Mouse (Mus musculus): ENCODE measurements around the gene Spon2. TPM values are rescaled to one million over a fixed set of nuclear protein-coding genes. Genes with fewer than 3 reads are reported as not detected.
A peak's percentile ranks its signal among the peaks of the same experiment; 100 is the strongest.

The Spon2 gene
- total and polyA plus RNA-seq, 3 experiments, result 0.03 to 0.22 TPM; not detected in 1

GRCm38 (mm10) chr5:33239934-33240333 lies 21.7 kb upstream of the Spon2 start:
- Histone ChIP-seq H3K27me3 (ENCODE audit: insufficient read depth, low read length) (peaks cover 3% of the 10 kb centered on the region; the same call in 1 of the 2 replicates), H3K9me3 (replicated peaks) (no peaks in the 10 kb centered on the region), H3K4me1 (ENCODE audit: insufficient read depth, low read depth, low read length) (peaks cover 27% of the 10 kb centered on the region), H3K4me3 (ENCODE audit: low read depth, low read length) (no peak overlapping the region), H3K36me3 (replicated peaks) (peaks cover 24% of the 10 kb centered on the region)
- TF ChIP-seq TAL1 (conservative IDR thresholded peaks at IDR 0.05; ENCODE audit: low read depth, low read length) (no peak), GATA1 (IDR thresholded peaks at IDR 0.05; ENCODE audit: borderline replicate concordance, low read length) (no peak), GATA2 (IDR thresholded peaks at IDR 0.05; ENCODE audit: borderline replicate concordance, low read depth, low read length) (no peak), POLR2AphosphoS5 (IDR thresholded peaks at IDR 0.05; ENCODE audit: insufficient replicate concordance, low read depth, low read length) (no peak), CTCF (IDR thresholded peaks at IDR 0.05; ENCODE audit: low read depth, low read length) (no peak)
- DNase-seq (ENCODE audit: low spot score) (no peak), ATAC-seq (ENCODE audit: extremely low read depth, insufficient number of reproducible peaks, low FRiP score, poor library complexity, severe bottlenecking) (no peak)

GRCm38 (mm10) chr5:33239111-33239714 lies 21.0 kb upstream of the Spon2 start:
- DNase-seq (ENCODE audit: low spot score) (no peak), ATAC-seq (ENCODE audit: extremely low read depth, insufficient number of reproducible peaks, low FRiP score, poor library complexity, severe bottlenecking) (no peak)
- Histone ChIP-seq H3K9me3 (replicated peaks) (no peaks in the 10 kb centered on the region), H3K4me3 (ENCODE audit: low read depth, low read length) (no peak overlapping the region), H3K4me1 (ENCODE audit: insufficient read depth, low read depth, low read length) (peaks cover 27% of the 10 kb centered on the region), H3K36me3 (replicated peaks) (peaks cover 19% of the 10 kb centered on the region), H3K27me3 (ENCODE audit: insufficient read depth, low read length) (peaks cover 10% of the 10 kb centered on the region; the same call in 1 of the 2 replicates)
- TF ChIP-seq CTCF (IDR thresholded peaks at IDR 0.05; ENCODE audit: low read depth, low read length) (no peak), TAL1 (conservative IDR thresholded peaks at IDR 0.05; ENCODE audit: low read depth, low read length) (no peak), GATA1 (IDR thresholded peaks at IDR 0.05; ENCODE audit: borderline replicate concordance, low read length) (no peak), GATA2 (IDR thresholded peaks at IDR 0.05; ENCODE audit: borderline replicate concordance, low read depth, low read length) (no peak)

- Histone ChIP-seq H3K4me3 (ENCODE audit: low read depth, low read length) (peak overlapping the region; percentile 54; the same call in 1 of the 2 replicates), H3K9me3 (replicated peaks) (no peaks in the 10 kb centered on the region), H3K36me3 (replicated peaks) (peaks cover 13% of the 10 kb centered on the region), H3K27me3 (ENCODE audit: insufficient read depth, low read length) (peaks cover 18% of the 10 kb centered on the region), H3K4me1 (ENCODE audit: insufficient read depth, low read depth, low read length) (peaks cover 27% of the 10 kb centered on the region)
- TF ChIP-seq TAL1 (conservative IDR thresholded peaks at IDR 0.05; ENCODE audit: low read depth, low read length) (no peak), GATA1 (IDR thresholded peaks at IDR 0.05; ENCODE audit: borderline replicate concordance, low read length) (no peak), POLR2AphosphoS5 (IDR thresholded peaks at IDR 0.05; ENCODE audit: insufficient replicate concordance, low read depth, low read length) (no peak), CTCF (IDR thresholded peaks at IDR 0.05; ENCODE audit: low read depth, low read length) (no peak), GATA2 (IDR thresholded peaks at IDR 0.05; ENCODE audit: borderline replicate concordance, low read depth, low read length) (no peak)
- no peak for ATAC-seq (ENCODE audit: extremely low read depth, insufficient number of reproducible peaks, low FRiP score, poor library complexity, severe bottlenecking)
- no peak for DNase-seq (ENCODE audit: low spot score)
These were observed 20.0 kb upstream of the Spon2 start for GRCm38 (mm10) chr5:33238256-33238645.

GRCm38 (mm10) chr5:33237600-33238255 lies 19.5 kb upstream of the Spon2 start:
- TF ChIP-seq GATA2 (IDR thresholded peaks at IDR 0.05; ENCODE audit: borderline replicate concordance, low read depth, low read length) (no peak), POLR2AphosphoS5 (IDR thresholded peaks at IDR 0.05; ENCODE audit: insufficient replicate concordance, low read depth, low read length) (no peak), CTCF (IDR thresholded peaks at IDR 0.05; ENCODE audit: low read depth, low read length) (no peak), TAL1 (conservative IDR thresholded peaks at IDR 0.05; ENCODE audit: low read depth, low read length) (no peak), GATA1 (IDR thresholded peaks at IDR 0.05; ENCODE audit: borderline replicate concordance, low read length) (no peak)
- ATAC-seq (ENCODE audit: extremely low read depth, insufficient number of reproducible peaks, low FRiP score, poor library complexity, severe bottlenecking) (no peak), DNase-seq (ENCODE audit: low spot score) (no peak)
- Histone ChIP-seq H3K4me1 (ENCODE audit: insufficient read depth, low read depth, low read length) (peaks cover 27% of the 10 kb centered on the region), H3K27me3 (ENCODE audit: insufficient read depth, low read length) (peaks cover 23% of the 10 kb centered on the region), H3K9me3 (replicated peaks) (no peaks in the 10 kb centered on the region), H3K36me3 (replicated peaks) (peaks cover 10% of the 10 kb centered on the region), H3K4me3 (ENCODE audit: low read depth, low read length) (peak overlapping the region; percentile 54; the same call in 1 of the 2 replicates)

- Histone ChIP-seq H3K36me3 (replicated peaks) (no peaks in the 10 kb centered on the region), H3K27me3 (ENCODE audit: insufficient read depth, low read length) (peaks cover 46% of the 10 kb centered on the region), H3K9me3 (replicated peaks) (no peaks in the 10 kb centered on the region), H3K4me3 (ENCODE audit: low read depth, low read length) (no peak overlapping the region), H3K4me1 (ENCODE audit: insufficient read depth, low read depth, low read length) (peaks cover 27% of the 10 kb centered on the region)
- no peak for DNase-seq (ENCODE audit: low spot score)
- no peak for TF ChIP-seq POLR2AphosphoS5 (IDR thresholded peaks at IDR 0.05; ENCODE audit: insufficient replicate concordance, low read depth, low read length)
- TF ChIP-seq TAL1 (conservative IDR thresholded peaks at IDR 0.05; ENCODE audit: low read depth, low read length), result no peak
- TF ChIP-seq CTCF (IDR thresholded peaks at IDR 0.05; ENCODE audit: low read depth, low read length), result no peak
- TF ChIP-seq GATA2 (IDR thresholded peaks at IDR 0.05; ENCODE audit: borderline replicate concordance, low read depth, low read length), result no peak
- TF ChIP-seq GATA1 (IDR thresholded peaks at IDR 0.05; ENCODE audit: borderline replicate concordance, low read length), result no peak
- ATAC-seq (ENCODE audit: extremely low read depth, insufficient number of reproducible peaks, low FRiP score, poor library complexity, severe bottlenecking), result no peak
These were observed 16.3 kb upstream of the Spon2 start for GRCm38 (mm10) chr5:33234391-33235031.

GRCm38 (mm10) chr5:33232791-33233190 lies 14.5 kb upstream of the Spon2 start:
- H3K27me3 ChIP-seq (ENCODE audit: insufficient read depth, low read length), result peaks cover 62% of the 10 kb centered on the region
- no peak for DNase-seq (ENCODE audit: low spot score)
- H3K36me3 ChIP-seq (replicated peaks), result no peaks in the 10 kb centered on the region
- peaks cover 19% of the 10 kb centered on the region for H3K4me1 ChIP-seq (ENCODE audit: insufficient read depth, low read depth, low read length)
- no peaks in the 10 kb centered on the region for H3K9me3 ChIP-seq (replicated peaks)
- ATAC-seq (ENCODE audit: extremely low read depth, insufficient number of reproducible peaks, low FRiP score, poor library complexity, severe bottlenecking), result no peak
- TF ChIP-seq GATA1 (IDR thresholded peaks at IDR 0.05; ENCODE audit: borderline replicate concordance, low read length) (no peak), GATA2 (IDR thresholded peaks at IDR 0.05; ENCODE audit: borderline replicate concordance, low read depth, low read length) (no peak)
- no peak overlapping the region for H3K4me3 ChIP-seq (ENCODE audit: low read depth, low read length)

Data from G1E (cell line).